Mouse (Mus musculus) cortical plate, adult 2 months (tissue): ENCODE data around the gene Psen2.

Experiments used
- CTCF ChIP-seq: fragments of 200-500 bp; IDR thresholded peaks from 2 replicates; pipeline ENCODE4 v1.5.1; 2011; ENCODE audit warnings: mild to moderate bottlenecking, control low read depth, low read length; ENCODE audit not compliant: insufficient read depth; ENCODE audit errors: extremely low read depth
- POLR2A ChIP-seq: fragments of 200-500 bp; IDR thresholded peaks from 2 replicates; pipeline ENCODE4 v1.6.1; 2011; ENCODE audit warnings: mild to moderate bottlenecking, low read length, control low read depth; ENCODE audit not compliant: insufficient read depth; ENCODE audit errors: extremely low read depth

- TF ChIP-seq CTCF (no peak), POLR2A (no peak)
These were observed 25.0 kb upstream of the Psen2 start for GRCm38 (mm10) chr1:180288227-180288626.
